Mouse (Mus musculus) hindbrain, embryonic 12.5 days (tissue): Measurements from ENCODE around the gene Hoxc8. TPM values are rescaled to one million over a fixed set of nuclear protein-coding genes. Genes with fewer than 3 reads are reported as not detected.

Experiments used
- ATAC-seq: fragments of 200-750 bp; cut with Nextera tagmentation; 2 replicates; pipeline ENCODE4 v1.8.0; 2017; ENCODE audit warnings: moderate TSS enrichment; ENCODE audit not compliant: low FRiP score
- H3K27ac ChIP-seq: fragments of 300-500 bp; sonication (generic); 2 replicates; pipeline ENCODE4 v1.5.1; 2016; ENCODE audit warnings: mild to moderate bottlenecking
- H3K27me3 ChIP-seq: fragments of 300-500 bp; sonication (generic); 2 replicates; pipeline ENCODE4 v1.6.1; 2016; ENCODE audit warnings: mild to moderate bottlenecking
- H3K36me3 ChIP-seq: fragments of 300-500 bp; sonication (generic); 2 replicates; pipeline ENCODE4 v1.6.1; 2016; ENCODE audit warnings: mild to moderate bottlenecking
- H3K4me1 ChIP-seq: fragments of 300-500 bp; sonication (generic); 2 replicates; pipeline ENCODE4 v1.6.1; 2016
- H3K4me2 ChIP-seq: fragments of 300-500 bp; sonication (generic); replicated peaks from 2 replicates; pipeline ENCODE4 v1.6.1; 2016; ENCODE audit warnings: mild to moderate bottlenecking
- H3K4me3 ChIP-seq: fragments of 300-500 bp; sonication (generic); 2 replicates; pipeline ENCODE4 v1.5.1; 2016; ENCODE audit warnings: mild to moderate bottlenecking
- H3K9ac ChIP-seq: fragments of 300-500 bp; sonication (generic); 2 replicates; pipeline ENCODE4 v1.6.1; 2016; ENCODE audit warnings: mild to moderate bottlenecking, moderate library complexity
- H3K9me3 ChIP-seq: fragments of 300-500 bp; sonication (generic); replicated peaks from 2 replicates; pipeline ENCODE4 v1.6.1; 2016; ENCODE audit warnings: mild to moderate bottlenecking
- WGBS: fragments of 180-500 bp; shearing (Covaris S2); methylation state at CpG from one replicate; pipeline ENCODE4 v1.1.7; 2016; 5-methylcytosine and 5-hydroxymethylcytosine counted together
- polyA plus RNA-seq: library from polyadenylated mRNA; unstranded; fragments of >200 nt; fragmentation: Nextera tagmentation; extraction: Ambion mirVana; gene quantifications from 2 replicates; pipeline ENCODE4 v1.2.1, GENCODE M21; 2016

The Hoxc8 gene
- polyA plus RNA-seq, 1 experiment from 2014 or later, result not detected

GRCm38 (mm10) chr15:102992206-102992605 lies 1.8 kb downstream of the Hoxc8 start:
- Histone ChIP-seq H3K4me3 (no peak overlapping the region), H3K36me3 (no peaks in the 10 kb centered on the region), H3K27me3 (peaks cover 96% of the 10 kb centered on the region), H3K4me1 (0 out of 2 replicates have a peak, but pooled peaks cover 3% of the 10 kb centered on the region), H3K4me2 (no peak overlapping the region), H3K27ac (no peak overlapping the region), H3K9ac (no peak overlapping the region), H3K9me3 (no peaks in the 10 kb centered on the region)
- ATAC-seq, result no peak
- WGBS, result 2% methylated on average over 11 of the region's 11 CpGs

DNA sequence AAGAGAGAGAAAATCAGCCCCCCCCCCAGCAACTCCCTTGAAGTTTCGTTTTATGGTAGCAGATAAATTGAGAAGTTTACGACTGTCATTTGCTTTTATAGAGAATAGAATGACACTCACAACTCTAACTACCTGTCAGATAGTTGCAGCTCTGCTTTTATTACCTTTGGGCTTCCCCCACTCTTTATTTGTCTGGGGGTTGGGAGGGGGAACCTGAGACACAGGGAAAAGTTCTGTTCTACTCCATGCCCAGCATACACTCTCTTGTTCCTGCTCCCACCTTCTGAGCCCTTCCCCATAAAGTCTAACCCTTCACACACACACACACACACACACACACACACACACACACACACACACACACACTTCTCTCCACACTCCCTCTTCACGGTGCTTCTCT lies 2.5 kb downstream of the Hoxc8 start:
- WGBS, result 2% methylated on average over 3 of the region's 3 CpGs
- no peak overlapping the region for H3K4me2 ChIP-seq
- ATAC-seq, result no peak
- peaks cover 96% of the 10 kb centered on the region for H3K27me3 ChIP-seq
- no peak overlapping the region for H3K27ac ChIP-seq
- 0 out of 2 replicates have a peak, but pooled peaks cover 3% of the 10 kb centered on the region for H3K4me1 ChIP-seq
- no peaks in the 10 kb centered on the region for H3K9me3 ChIP-seq
- no peaks in the 10 kb centered on the region for H3K36me3 ChIP-seq
- no peak overlapping the region for H3K9ac ChIP-seq
- no peak overlapping the region for H3K4me3 ChIP-seq

DNA sequence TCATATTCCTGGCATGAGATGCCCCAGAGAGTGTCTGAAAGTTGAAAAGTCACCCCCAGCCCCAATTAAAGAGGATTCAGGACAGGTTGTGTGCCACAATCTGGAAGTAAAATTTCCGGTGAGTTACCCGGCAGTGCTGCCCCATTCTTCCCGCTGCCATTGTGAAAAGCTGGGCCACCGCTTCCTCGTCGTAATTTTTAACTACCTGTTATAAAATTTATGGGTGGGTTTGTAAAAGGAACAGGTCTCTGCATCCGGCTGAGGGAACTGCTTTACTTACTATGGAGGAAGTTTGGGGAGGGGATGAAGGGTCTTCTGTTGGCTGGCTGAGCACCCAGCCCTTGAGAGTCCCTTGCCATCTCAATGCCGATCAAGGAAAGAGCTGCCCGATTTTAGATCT lies 6.1 kb downstream of the Hoxc8 start:
- Histone ChIP-seq H3K27ac (no peak overlapping the region), H3K36me3 (no peaks in the 10 kb centered on the region), H3K9ac (no peak overlapping the region), H3K4me2 (no peak overlapping the region), H3K4me1 (peaks cover 7% of the 10 kb centered on the region), H3K4me3 (no peak overlapping the region), H3K27me3 (peaks cover 96% of the 10 kb centered on the region), H3K9me3 (no peaks in the 10 kb centered on the region)
- no peak for ATAC-seq
- 2% methylated on average over 9 of the region's 9 CpGs for WGBS

GRCm38 (mm10) chr15:102997431-102997830 lies 7.0 kb downstream of the Hoxc8 start:
- H3K9me3 ChIP-seq, result no peaks in the 10 kb centered on the region
- no peak overlapping the region for H3K4me2 ChIP-seq
- H3K27ac ChIP-seq, result no peak overlapping the region
- H3K9ac ChIP-seq, result no peak overlapping the region
- WGBS, result 1% methylated on average over 3 of the region's 3 CpGs
- no peak overlapping the region for H3K4me3 ChIP-seq
- H3K27me3 ChIP-seq, result peaks cover 96% of the 10 kb centered on the region
- H3K4me1 ChIP-seq, result peaks cover 7% of the 10 kb centered on the region
- no peak for ATAC-seq
- H3K36me3 ChIP-seq, result no peaks in the 10 kb centered on the region

- no peak for ATAC-seq
- no peak within 1 kb of the TSS for H3K9ac ChIP-seq
- peak within 1 kb of the TSS; percentile 49 for H3K4me2 ChIP-seq
- H3K27ac ChIP-seq, result no peak within 1 kb of the TSS
- WGBS, result 2% methylated on average over 19 of the region's 19 CpGs
- peaks cover 7% of the 10 kb centered on the region for H3K4me1 ChIP-seq
- H3K27me3 ChIP-seq, result peaks cover 96% of the 10 kb centered on the region
- H3K4me3 ChIP-seq, result peak within 1 kb of the TSS; percentile 29
- no peaks in the 10 kb centered on the region for H3K36me3 ChIP-seq
- H3K9me3 ChIP-seq, result no peaks in the 10 kb centered on the region
Measured at GRCm38 (mm10) chr15:102997939-102998355, 7.5 kb downstream of the Hoxc8 start, which contains the start of gene Hoxc6. Gene Hoxc6, plus strand, starts transcription at chr15:102998257.

- peak overlapping the region; percentile 29; the same call in 1 of the 2 replicates for H3K4me3 ChIP-seq
- H3K4me1 ChIP-seq, result peaks cover 7% of the 10 kb centered on the region
Measured at GRCm38 (mm10) chr15:102998608-102999182, 8.3 kb downstream of the Hoxc8 start.

DNA sequence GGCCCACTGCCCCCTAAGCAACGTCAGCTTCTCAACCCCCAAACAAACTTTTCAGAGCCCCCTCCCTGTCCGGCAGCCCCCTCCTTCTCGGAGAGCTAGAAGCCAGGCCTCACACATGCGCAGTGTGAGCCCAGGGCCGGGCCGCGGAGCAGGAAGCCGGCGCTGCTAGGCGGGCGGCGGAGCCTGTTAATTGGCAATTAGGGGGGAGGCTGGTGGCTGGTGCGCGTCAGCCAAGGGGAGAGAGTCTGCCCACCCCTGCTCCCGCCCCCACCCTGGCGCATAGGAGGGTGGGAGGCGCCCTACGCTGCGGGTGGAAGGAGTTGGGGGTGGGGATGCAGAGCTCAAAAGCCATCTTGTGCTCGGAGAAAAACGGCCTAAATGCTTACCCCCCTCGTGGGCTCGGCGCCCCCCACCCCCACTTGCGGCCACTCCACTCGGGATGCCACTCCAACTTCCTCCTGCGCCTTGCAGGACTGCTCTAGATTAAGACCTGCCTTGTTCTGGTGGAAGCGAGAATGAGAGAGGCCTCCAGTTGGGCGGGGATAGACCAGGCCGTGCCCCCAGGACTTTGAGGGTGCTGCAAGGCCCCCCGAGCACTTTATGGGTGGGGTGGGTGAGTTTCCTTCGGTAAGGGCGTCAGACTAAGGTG lies 8.9 kb downstream of the Hoxc8 start:
- no peaks in the 10 kb centered on the region for H3K36me3 ChIP-seq
- H3K9me3 ChIP-seq, result no peaks in the 10 kb centered on the region
- peak overlapping the region; percentile 29 for H3K4me3 ChIP-seq
- H3K4me2 ChIP-seq, result peak overlapping the region; percentile 49
- H3K9ac ChIP-seq, result 0 out of 2 replicates have a peak overlapping the region, but pooled peaks have one; percentile 18
- no peak overlapping the region for H3K27ac ChIP-seq
- H3K4me1 ChIP-seq, result peaks cover 7% of the 10 kb centered on the region
- under 1% methylated on average over 31 of the region's 33 CpGs for WGBS
- peaks cover 97% of the 10 kb centered on the region for H3K27me3 ChIP-seq
- peak; percentile 61 for ATAC-seq

More at GRCm38 (mm10) chr15:102998608-102999182, 8.3 kb downstream of the Hoxc8 start:
- Histone ChIP-seq H3K27me3 (peaks cover 97% of the 10 kb centered on the region), H3K36me3 (no peaks in the 10 kb centered on the region), H3K9me3 (no peaks in the 10 kb centered on the region), H3K27ac (no peak overlapping the region), H3K9ac (no peak overlapping the region), H3K4me2 (peak overlapping the region; percentile 49)
- no peak for ATAC-seq
- 1% methylated on average over 19 of the region's 19 CpGs for WGBS

DNA sequence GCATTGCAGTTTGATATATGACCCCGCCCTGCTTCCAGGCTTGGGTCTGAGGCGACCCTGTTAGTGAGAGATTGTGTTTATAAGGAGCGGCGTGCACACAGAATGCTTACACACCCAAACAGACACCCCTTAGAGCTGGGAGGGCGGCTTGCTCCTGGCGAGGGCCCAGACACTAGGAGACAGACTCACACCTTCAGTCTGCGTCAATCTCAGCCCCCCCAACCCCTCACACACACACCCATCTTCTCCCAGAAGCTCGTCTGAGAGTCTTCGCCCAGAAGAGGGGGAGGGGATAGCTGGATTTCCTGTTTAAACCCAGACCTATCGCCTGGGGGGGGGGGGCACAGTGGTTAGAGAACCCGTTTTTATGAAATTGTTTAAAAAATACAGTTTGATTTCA lies 9.5 kb downstream of the Hoxc8 start:
- Histone ChIP-seq H3K27me3 (peaks cover 97% of the 10 kb centered on the region), H3K27ac (no peak overlapping the region), H3K9me3 (no peaks in the 10 kb centered on the region), H3K9ac (no peak overlapping the region), H3K4me2 (no peak overlapping the region), H3K36me3 (no peaks in the 10 kb centered on the region), H3K4me3 (no peak overlapping the region; the same call in 1 of the 2 replicates), H3K4me1 (peaks cover 7% of the 10 kb centered on the region)
- ATAC-seq, result no peak
- WGBS, result 4% methylated on average over 9 of the region's 11 CpGs

- Histone ChIP-seq H3K4me3 (0 out of 2 replicates have a peak overlapping the region, but pooled peaks have one; percentile 2), H3K4me2 (no peak overlapping the region), H3K9ac (no peak overlapping the region), H3K27me3 (peaks cover 97% of the 10 kb centered on the region), H3K36me3 (no peaks in the 10 kb centered on the region), H3K4me1 (peaks cover 7% of the 10 kb centered on the region), H3K9me3 (no peaks in the 10 kb centered on the region), H3K27ac (no peak overlapping the region)
- 1% methylated on average over 24 of the region's 24 CpGs for WGBS
- no peak for ATAC-seq
Measured at GRCm38 (mm10) chr15:103000501-103000901, 10.1 kb downstream of the Hoxc8 start.

GRCm38 (mm10) chr15:103001370-103001769 lies 11.0 kb downstream of the Hoxc8 start:
- Histone ChIP-seq H3K27ac (no peak overlapping the region), H3K27me3 (peaks cover 99% of the 10 kb centered on the region), H3K4me3 (no peak overlapping the region), H3K36me3 (no peaks in the 10 kb centered on the region), H3K9ac (no peak overlapping the region), H3K4me1 (peaks cover 7% of the 10 kb centered on the region), H3K9me3 (no peaks in the 10 kb centered on the region), H3K4me2 (no peak overlapping the region)
- 10% methylated on average over 2 of the region's 2 CpGs for WGBS
- ATAC-seq, result no peak

DNA sequence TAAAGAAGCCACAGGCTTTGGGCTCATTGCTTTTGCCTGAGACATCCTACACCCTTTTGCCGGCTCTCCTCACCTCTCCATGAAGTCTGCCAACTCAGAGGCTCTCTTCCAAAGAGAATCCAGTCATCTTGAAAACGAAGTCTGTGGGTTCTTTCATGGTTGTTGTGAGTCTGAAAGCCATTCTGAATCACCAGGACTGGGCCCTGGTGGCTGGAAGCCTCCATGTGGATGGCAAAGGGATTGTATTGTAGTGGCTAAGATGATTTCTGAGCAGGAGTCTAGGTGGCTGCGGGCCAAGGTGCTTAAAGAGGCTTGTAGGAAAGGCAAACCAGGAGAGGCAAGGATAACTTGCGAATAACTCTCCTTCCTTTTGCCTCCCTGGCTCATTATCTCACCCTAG lies 11.7 kb downstream of the Hoxc8 start:
- peaks cover 100% of the 10 kb centered on the region for H3K27me3 ChIP-seq
- H3K36me3 ChIP-seq, result no peaks in the 10 kb centered on the region
- 5% methylated on average over 4 of the region's 4 CpGs for WGBS
- H3K4me1 ChIP-seq, result peaks cover 7% of the 10 kb centered on the region
- H3K4me2 ChIP-seq, result no peak overlapping the region
- H3K4me3 ChIP-seq, result no peak overlapping the region
- H3K9me3 ChIP-seq, result no peaks in the 10 kb centered on the region
- no peak overlapping the region for H3K27ac ChIP-seq
- no peak overlapping the region for H3K9ac ChIP-seq
- ATAC-seq, result no peak

- H3K4me1 ChIP-seq, result peaks cover 7% of the 10 kb centered on the region
- no peak for ATAC-seq
- peaks cover 100% of the 10 kb centered on the region for H3K27me3 ChIP-seq
- H3K4me2 ChIP-seq, result no peak overlapping the region
- no peaks in the 10 kb centered on the region for H3K9me3 ChIP-seq
- no peak overlapping the region for H3K4me3 ChIP-seq
- no peak overlapping the region for H3K9ac ChIP-seq
- WGBS, result 1% methylated on average over 13 of the region's 13 CpGs
- no peak overlapping the region for H3K27ac ChIP-seq
- H3K36me3 ChIP-seq, result no peaks in the 10 kb centered on the region
Measured at GRCm38 (mm10) chr15:103002821-103003448, 12.5 kb downstream of the Hoxc8 start.
